Mouse (Mus musculus) limb, embryonic 11.5 days (tissue): ENCODE measurements at regions not wholly inside any gene's neighbourhood (a gene's known extent, or its start where the extent isn't known, plus 50 kb on each side); places are given as distances from the start of the nearest gene placed in this dataset.

Source experiments
- ATAC-seq: fragments of 200-750 bp; cut with Nextera tagmentation; 2 replicates; pipeline ENCODE4 v1.8.0; 2017; ENCODE audit warnings: low read depth; ENCODE audit not compliant: insufficient number of reproducible peaks, low FRiP score, low TSS enrichment
- DNase-seq: peaks from one replicate; pipeline ENCODE4 v3.0.0-alpha.2; 2015; ENCODE audit warnings: low spot score
- H3K27ac ChIP-seq: fragments of 300-500 bp; sonication (generic); replicated peaks from 2 replicates; pipeline ENCODE4 v1.5.1; 2014; ENCODE audit warnings: low read depth, mild to moderate bottlenecking, low read length
- H3K27me3 ChIP-seq: fragments of 300-500 bp; sonication (generic); 2 replicates; pipeline ENCODE4 v1.6.1; 2014; ENCODE audit warnings: mild to moderate bottlenecking, low read length, mixed read lengths; ENCODE audit not compliant: control insufficient read depth, insufficient read depth
- H3K36me3 ChIP-seq: fragments of 300-500 bp; sonication (generic); 2 replicates; pipeline ENCODE4 v1.6.1; 2014; ENCODE audit warnings: mild to moderate bottlenecking, low read length, moderate library complexity, mixed read lengths; ENCODE audit not compliant: control insufficient read depth, insufficient read depth
- H3K4me1 ChIP-seq: fragments of 300-500 bp; sonication (generic); 2 replicates; pipeline ENCODE4 v1.6.1; 2014; ENCODE audit warnings: low read length, mixed read lengths; ENCODE audit not compliant: control insufficient read depth, insufficient read depth
- H3K4me2 ChIP-seq: fragments of 300-500 bp; sonication (generic); 2 replicates; pipeline ENCODE4 v1.6.1; 2014; ENCODE audit warnings: low read depth, mild to moderate bottlenecking, moderate library complexity; ENCODE audit not compliant: severe bottlenecking
- H3K4me3 ChIP-seq: fragments of 300-500 bp; sonication (generic); 2 replicates; pipeline ENCODE4 v1.5.1; 2014; ENCODE audit warnings: low read depth, low read length
- H3K9ac ChIP-seq: fragments of 300-500 bp; sonication (generic); 2 replicates; pipeline ENCODE4 v1.6.1; 2014; ENCODE audit warnings: mild to moderate bottlenecking, low read length
- H3K9me3 ChIP-seq: fragments of 300-500 bp; sonication (generic); 2 replicates; pipeline ENCODE4 v1.6.1; 2016; ENCODE audit warnings: low read length; ENCODE audit not compliant: control insufficient read depth
- WGBS: fragments of 180-500 bp; shearing (Covaris S2); extraction: QIAGEN DNeasy Blood & Tissue Kit; methylation state at CpG from one replicate; pipeline ENCODE4 v1.1.7; 2014; 5-methylcytosine and 5-hydroxymethylcytosine counted together

DNA sequence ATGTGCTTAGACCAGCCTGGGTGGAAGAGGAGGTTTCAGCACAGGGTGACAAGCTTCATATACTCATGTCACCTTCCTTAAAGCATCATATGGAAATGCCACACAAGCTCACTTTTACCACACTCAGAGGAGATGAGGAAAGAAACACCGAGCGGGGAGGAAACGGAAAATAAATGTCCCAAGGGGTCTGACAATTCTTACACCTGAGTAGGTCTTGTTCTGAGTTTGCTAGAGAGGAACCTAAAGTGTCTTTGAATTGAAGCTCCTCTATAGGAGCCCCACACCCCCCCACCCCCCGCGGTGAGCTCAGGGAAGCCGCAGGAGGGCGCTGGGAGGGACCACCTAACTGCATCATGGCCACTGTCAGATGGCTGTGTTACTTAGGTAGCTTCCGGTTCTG, 124.7 kb upstream of the Ado start:
- no peaks in the 10 kb centered on the region for H3K27me3 ChIP-seq
- DNase-seq (no peak), ATAC-seq (no peak)
- no peak overlapping the region for H3K4me2 ChIP-seq
- WGBS = 81% methylated on average over 8 of the region's 8 CpGs
- H3K9me3 ChIP-seq = no peaks in the 10 kb centered on the region
- no peaks in the 10 kb centered on the region for H3K36me3 ChIP-seq
- H3K4me1 ChIP-seq = no peaks in the 10 kb centered on the region
- H3K27ac ChIP-seq = no peak overlapping the region
- no peak overlapping the region for H3K4me3 ChIP-seq
- no peak overlapping the region for H3K9ac ChIP-seq

DNA sequence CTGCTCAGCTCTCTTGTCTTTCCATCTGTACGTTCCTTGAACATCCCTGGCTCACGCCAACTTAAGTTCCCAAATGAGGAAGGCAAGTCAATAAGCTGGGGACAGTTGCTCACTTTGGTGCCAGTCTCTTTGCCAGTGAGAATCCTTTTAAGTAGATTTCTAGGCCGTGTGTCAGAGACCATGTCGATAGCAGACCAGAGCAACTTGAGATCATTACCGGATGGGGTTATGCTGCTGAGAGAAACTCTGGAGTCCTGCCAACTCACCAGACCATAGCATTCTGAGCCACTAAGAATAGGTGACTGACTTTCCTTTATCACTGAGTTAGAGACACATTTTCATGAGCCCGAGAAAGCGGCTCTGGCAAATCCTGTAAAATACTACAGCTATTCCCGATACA, 123.5 kb upstream of the Ado start:
- H3K9me3 ChIP-seq = no peaks in the 10 kb centered on the region
- no peaks in the 10 kb centered on the region for H3K27me3 ChIP-seq
- 91% methylated on average over 8 of the region's 8 CpGs for WGBS
- DNase-seq (no peak), ATAC-seq (no peak)
- no peak overlapping the region for H3K27ac ChIP-seq
- no peaks in the 10 kb centered on the region for H3K36me3 ChIP-seq
- H3K4me3 ChIP-seq = no peak overlapping the region
- H3K4me1 ChIP-seq = no peaks in the 10 kb centered on the region
- H3K4me2 ChIP-seq = no peak overlapping the region
- H3K9ac ChIP-seq = no peak overlapping the region

DNA sequence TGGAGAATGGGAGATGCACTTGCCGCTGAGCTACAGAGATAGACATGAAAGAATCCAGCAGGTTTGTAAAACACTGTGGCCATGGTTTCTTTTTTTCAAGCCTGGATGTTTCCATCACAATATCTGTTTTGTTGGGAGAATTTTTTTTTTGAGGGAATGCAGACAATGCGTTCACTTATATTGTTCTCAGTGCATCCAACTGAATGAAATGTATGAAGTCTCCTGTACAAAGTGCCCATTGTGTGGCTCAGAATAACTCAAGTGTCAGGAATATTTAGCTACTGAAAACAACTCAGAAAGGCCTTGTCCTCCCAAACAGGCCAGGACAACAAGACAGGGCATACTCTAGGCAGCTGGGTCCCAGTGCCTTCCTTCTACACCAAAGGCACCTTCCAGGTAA, 120.3 kb upstream of the Ado start:
- no peaks in the 10 kb centered on the region for H3K36me3 ChIP-seq
- H3K9ac ChIP-seq = no peak overlapping the region
- no peaks in the 10 kb centered on the region for H3K4me1 ChIP-seq
- H3K4me2 ChIP-seq = no peak overlapping the region
- 89% methylated on average over 2 of the region's 2 CpGs for WGBS
- H3K9me3 ChIP-seq = no peaks in the 10 kb centered on the region
- ATAC-seq (no peak), DNase-seq (no peak)
- no peak overlapping the region for H3K4me3 ChIP-seq
- H3K27ac ChIP-seq = no peak overlapping the region
- no peaks in the 10 kb centered on the region for H3K27me3 ChIP-seq

DNA sequence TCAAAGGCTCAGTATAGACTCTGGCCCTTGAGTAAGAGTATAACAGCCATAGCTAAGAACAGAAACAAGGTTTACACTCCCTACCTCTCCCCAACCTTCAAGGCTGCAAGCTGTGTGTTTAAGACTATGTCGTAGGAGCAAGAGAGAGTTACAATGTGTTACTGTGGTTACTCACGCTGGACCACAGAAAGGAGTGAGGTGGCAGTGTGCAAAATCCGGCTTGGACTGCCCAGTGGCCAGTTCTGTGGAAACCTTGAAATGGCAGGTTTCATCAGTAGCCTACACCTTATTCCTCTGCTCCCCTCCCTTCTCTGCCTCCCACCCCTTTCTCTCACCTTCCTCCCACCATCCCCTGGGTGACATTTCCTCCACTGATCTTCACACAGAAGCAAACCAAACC, 114.3 kb upstream of the Ado start:
- no peaks in the 10 kb centered on the region for H3K27me3 ChIP-seq
- H3K4me2 ChIP-seq = no peak overlapping the region
- no peak overlapping the region for H3K27ac ChIP-seq
- no peak overlapping the region for H3K9ac ChIP-seq
- H3K36me3 ChIP-seq = no peaks in the 10 kb centered on the region
- no peaks in the 10 kb centered on the region for H3K9me3 ChIP-seq
- 65% methylated on average over 3 of the region's 3 CpGs for WGBS
- no peak for DNase-seq
- no peak overlapping the region for H3K4me3 ChIP-seq
- no peak for ATAC-seq
- no peaks in the 10 kb centered on the region for H3K4me1 ChIP-seq

DNA sequence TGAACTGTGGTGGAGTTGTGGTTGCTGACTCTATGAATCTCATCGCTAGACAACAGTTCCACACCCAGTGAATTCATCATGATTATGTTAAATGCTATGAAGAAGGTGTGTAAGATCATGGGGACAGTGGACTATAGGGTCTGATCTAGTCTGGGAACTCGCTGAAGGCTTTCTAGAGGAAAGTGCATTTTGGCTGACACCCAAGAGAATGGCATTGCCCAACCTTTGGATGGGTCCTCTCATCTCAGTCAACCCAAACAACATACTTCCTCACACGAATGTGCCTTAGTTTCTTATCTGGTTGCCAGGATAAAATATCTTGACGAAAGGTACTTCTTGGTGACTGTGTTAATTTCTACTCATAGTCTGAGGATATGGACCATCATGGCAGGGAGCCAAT, 112.9 kb upstream of the Ado start:
- DNase-seq = no peak
- no peak for ATAC-seq
- Histone ChIP-seq H3K9me3 (no peaks in the 10 kb centered on the region), H3K9ac (no peak overlapping the region), H3K4me2 (no peak overlapping the region), H3K4me1 (no peaks in the 10 kb centered on the region), H3K36me3 (no peaks in the 10 kb centered on the region), H3K27ac (no peak overlapping the region), H3K4me3 (no peak overlapping the region), H3K27me3 (no peaks in the 10 kb centered on the region)
- WGBS = 89% methylated on average over 4 of the region's 4 CpGs

DNA sequence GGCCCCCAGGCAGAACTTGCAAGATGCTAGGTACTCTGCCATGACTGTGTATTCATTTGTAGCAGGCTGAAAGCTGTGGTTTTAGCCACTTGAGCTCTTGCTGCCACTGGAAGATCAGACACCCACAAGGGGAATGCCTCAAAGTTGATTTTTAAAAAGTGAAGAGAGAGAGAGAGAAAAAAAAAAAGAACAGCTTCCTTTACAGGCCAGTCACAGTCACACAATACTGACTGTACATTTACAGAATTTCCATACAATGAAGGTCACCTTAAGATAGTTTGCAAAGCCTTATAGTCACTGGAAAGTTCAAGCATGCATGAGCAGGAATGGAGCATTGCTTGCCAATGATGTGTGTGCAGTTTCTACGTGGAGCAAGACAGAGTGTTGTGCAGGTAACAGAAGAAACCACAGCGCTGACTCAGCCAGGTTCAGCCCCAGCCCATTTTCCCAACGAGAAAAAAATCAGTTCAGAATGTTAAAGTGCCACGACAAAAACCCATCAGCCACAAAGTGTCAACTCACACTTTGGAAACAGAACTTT, 109.3 kb upstream of the Ado start:
- Histone ChIP-seq H3K36me3 (no peaks in the 10 kb centered on the region), H3K4me3 (no peak overlapping the region), H3K27ac (no peak overlapping the region), H3K27me3 (no peaks in the 10 kb centered on the region), H3K4me1 (no peaks in the 10 kb centered on the region), H3K9me3 (no peaks in the 10 kb centered on the region), H3K4me2 (no peak overlapping the region), H3K9ac (no peak overlapping the region)
- 82% methylated on average over 4 of the region's 4 CpGs for WGBS
- DNase-seq = no peak
- no peak for ATAC-seq

DNA sequence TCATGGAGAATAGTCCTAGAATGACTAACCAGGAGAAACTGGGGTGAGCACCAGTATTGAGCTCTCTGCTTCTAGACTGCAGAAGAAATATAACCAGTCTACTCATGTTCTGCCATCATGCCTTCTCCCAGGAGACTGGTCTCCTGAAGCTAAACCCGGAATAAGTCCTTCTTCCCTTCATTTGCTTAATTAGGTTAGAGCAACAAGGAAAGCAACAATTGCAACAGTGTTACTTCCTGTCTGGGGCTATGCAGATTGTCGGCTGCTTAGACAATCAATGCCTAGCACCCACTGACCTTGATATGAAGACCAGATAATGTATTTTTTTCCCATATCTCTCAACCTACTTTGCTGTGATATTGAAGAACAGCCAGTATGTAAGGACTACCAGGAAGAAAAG, 108.5 kb upstream of the Ado start:
- Histone ChIP-seq H3K4me3 (no peak overlapping the region), H3K9ac (no peak overlapping the region), H3K27me3 (no peaks in the 10 kb centered on the region), H3K4me1 (no peaks in the 10 kb centered on the region), H3K27ac (no peak overlapping the region), H3K9me3 (no peaks in the 10 kb centered on the region), H3K36me3 (no peaks in the 10 kb centered on the region), H3K4me2 (no peak overlapping the region)
- no peak for DNase-seq
- ATAC-seq = no peak
- WGBS = 75% methylated on average over 2 of the region's 2 CpGs

DNA sequence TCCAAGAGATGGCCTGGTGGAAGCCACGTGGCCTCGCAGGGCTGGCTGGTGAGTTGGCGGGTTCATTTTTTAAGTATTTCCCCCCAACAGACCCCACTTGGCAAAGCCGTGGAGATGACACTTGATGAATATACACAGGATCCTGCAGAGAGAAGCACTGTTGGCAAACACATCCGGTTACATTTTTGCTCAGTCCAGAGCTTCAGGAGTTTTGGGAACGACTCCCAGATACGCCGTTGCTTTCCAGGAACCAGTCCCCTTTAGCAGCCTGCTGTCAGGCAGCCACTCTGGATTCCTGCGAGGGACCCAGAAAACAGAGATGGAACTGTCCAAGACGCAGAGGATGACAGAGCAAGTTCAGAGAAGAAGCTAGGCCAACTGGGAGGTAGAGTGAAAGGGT, 105.8 kb upstream of the Ado start:
- Histone ChIP-seq H3K9ac (no peak overlapping the region), H3K27ac (no peak overlapping the region), H3K4me3 (no peak overlapping the region), H3K36me3 (no peaks in the 10 kb centered on the region), H3K4me1 (no peaks in the 10 kb centered on the region), H3K4me2 (no peak overlapping the region), H3K27me3 (no peaks in the 10 kb centered on the region), H3K9me3 (no peaks in the 10 kb centered on the region)
- 91% methylated on average over 10 of the region's 10 CpGs for WGBS
- ATAC-seq (no peak), DNase-seq (no peak)

DNA sequence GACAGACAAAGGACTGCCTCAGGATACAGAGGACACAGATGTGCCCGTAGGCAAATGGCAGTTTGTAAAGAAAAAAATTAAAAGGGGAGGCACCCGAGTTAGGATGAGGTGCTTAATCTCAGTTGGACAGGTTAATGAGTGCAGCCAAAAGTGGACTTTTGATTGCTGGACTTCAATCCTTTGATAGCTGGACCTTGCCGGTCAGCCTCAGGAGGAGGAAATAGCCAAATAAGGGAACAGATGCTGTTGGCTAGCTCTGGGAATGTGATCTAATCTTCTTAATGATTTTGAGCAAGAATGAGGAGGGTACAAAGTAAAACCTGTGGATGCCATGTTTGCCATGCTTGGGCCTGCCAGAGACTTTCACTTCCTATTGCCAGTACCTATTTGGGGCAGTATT, 103.5 kb upstream of the Ado start:
- Histone ChIP-seq H3K4me2 (no peak overlapping the region), H3K36me3 (no peaks in the 10 kb centered on the region), H3K27ac (no peak overlapping the region), H3K27me3 (no peaks in the 10 kb centered on the region), H3K4me3 (no peak overlapping the region), H3K9ac (no peak overlapping the region), H3K4me1 (peaks cover 2% of the 10 kb centered on the region; the same call in 1 of the 2 replicates), H3K9me3 (no peaks in the 10 kb centered on the region)
- ATAC-seq = no peak
- no peak for DNase-seq
- WGBS = 38% methylated on average over 3 of the region's 3 CpGs
